Mouse (Mus musculus): Measurements from ENCODE around the gene Gm49336.
A peak's percentile ranks its signal among the peaks of the same experiment; 100 is the strongest.

The Gm49336 gene

DNA sequence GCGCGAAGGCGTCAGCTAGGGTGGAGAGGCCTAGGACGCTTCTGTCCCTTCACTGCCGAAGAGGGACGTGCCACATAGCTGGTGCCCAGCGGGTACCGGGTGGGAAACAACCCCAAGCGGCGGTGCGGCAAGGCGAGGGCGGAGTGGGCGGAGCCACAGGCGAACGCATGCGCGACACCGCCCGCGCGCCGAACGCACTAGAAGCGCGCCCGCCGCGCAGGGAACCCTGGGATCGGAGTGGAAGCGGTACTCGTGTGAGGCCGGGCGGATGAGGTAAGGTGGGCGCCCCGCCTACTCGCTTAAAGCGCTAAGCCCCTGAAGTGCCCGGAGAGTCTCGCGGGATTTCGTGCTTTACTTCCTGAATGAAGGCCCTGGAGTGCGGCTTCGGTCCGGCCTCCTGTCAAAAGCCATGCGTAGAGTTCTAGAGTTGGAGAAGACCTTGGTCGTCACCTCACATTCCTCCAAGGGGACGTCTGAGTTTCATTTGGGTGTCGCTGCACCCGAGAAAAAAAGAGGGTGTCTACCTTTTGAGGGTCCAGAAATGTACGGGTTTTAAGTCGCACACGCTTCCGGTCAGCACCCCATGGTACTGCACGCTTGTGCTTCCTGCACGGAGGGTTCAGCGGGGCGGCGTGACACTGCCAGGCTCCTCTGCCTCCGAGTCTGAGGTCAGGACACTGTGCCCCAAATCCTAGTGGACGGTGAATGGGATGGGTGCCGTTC lies at the start of gene Gm49336, which contains the start of gene Nupl1:
TSS of gene Gm49336 (minus strand) at position 227 of the 723 bp plus-strand sequence.
TSS of gene Nupl1 (minus strand) at position 151 of the 723 bp plus-strand sequence.
- peak; percentile 99 for DNase-seq (ENCODE audit: inconsistent age in 2 of 2, low spot score in 1 of 2)

GRCm38 (mm10) chr14:60301024-60301423 lies 49.7 kb upstream of the Gm49336 start:
- DNase-seq (ENCODE audit: inconsistent age in 2 of 2, low spot score in 1 of 2): no peak

DNA sequence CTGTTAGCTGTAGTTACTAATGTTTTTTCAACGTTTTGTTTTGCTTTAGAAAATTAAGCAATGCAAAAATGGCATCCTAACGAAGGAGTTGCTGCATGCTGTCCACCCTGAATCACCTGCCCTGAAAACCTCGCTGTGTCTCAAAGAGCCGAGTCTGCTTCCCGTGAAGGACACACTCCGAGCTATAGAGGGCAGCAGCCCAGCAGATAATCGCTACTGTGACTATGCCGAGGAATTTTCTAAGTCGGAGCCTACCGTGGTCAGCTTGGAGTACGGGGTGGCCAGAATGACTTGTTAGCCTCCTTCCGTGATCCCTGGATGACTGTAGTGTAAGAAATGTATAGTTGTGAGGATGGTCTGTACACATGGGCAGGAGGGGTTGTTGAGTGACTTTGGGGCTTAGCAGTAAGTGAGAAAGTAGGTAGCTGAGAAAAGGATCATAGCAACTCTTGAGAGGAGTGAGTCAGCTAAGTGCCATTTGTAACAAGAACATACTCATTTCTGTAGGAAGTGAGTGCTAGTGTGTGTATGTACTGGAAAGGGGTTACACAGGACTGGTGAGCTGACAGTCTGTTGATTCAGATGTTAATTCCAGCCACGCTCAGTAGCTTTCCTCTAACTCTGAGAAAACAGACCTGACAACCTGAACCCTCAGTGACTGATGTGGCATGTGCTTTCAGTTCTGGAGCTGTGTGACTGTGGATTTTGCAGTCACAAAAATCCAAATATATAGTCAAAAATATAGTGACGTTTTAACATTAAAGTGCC lies 49.1 kb upstream of the Gm49336 start:
- no peak for DNase-seq (ENCODE audit: inconsistent age in 2 of 2, low spot score in 1 of 2)

DNA sequence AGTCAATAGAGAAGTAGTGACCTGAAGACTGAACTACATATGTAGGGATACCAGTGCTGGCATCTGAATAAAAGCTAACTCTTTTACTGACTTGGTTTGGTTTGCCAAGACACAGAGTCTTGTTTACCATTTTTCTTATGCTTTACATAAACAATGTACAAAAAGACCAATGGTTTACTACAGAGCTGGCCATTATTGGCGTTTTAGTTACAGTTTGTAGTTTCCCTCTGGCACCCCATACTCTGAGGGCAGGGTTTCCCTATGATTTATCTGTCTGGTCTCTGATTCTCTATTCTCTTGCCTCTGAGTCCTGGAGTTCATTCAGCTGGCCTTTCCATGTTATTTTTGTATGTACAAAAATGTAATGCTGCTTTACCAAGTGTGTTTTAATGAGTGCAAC lies 44.2 kb upstream of the Gm49336 start:
- no peak for DNase-seq (ENCODE audit: inconsistent age in 2 of 2, low spot score in 1 of 2)

GRCm38 (mm10) chr14:60290363-60290762 lies 39.1 kb upstream of the Gm49336 start:
- DNase-seq (ENCODE audit: inconsistent age in 2 of 2, low spot score in 1 of 2): no peak

- DNase-seq (ENCODE audit: inconsistent age in 2 of 2, low spot score in 1 of 2): no peak
Measured at GRCm38 (mm10) chr14:60286194-60286863, 35.0 kb upstream of the Gm49336 start.

DNA sequence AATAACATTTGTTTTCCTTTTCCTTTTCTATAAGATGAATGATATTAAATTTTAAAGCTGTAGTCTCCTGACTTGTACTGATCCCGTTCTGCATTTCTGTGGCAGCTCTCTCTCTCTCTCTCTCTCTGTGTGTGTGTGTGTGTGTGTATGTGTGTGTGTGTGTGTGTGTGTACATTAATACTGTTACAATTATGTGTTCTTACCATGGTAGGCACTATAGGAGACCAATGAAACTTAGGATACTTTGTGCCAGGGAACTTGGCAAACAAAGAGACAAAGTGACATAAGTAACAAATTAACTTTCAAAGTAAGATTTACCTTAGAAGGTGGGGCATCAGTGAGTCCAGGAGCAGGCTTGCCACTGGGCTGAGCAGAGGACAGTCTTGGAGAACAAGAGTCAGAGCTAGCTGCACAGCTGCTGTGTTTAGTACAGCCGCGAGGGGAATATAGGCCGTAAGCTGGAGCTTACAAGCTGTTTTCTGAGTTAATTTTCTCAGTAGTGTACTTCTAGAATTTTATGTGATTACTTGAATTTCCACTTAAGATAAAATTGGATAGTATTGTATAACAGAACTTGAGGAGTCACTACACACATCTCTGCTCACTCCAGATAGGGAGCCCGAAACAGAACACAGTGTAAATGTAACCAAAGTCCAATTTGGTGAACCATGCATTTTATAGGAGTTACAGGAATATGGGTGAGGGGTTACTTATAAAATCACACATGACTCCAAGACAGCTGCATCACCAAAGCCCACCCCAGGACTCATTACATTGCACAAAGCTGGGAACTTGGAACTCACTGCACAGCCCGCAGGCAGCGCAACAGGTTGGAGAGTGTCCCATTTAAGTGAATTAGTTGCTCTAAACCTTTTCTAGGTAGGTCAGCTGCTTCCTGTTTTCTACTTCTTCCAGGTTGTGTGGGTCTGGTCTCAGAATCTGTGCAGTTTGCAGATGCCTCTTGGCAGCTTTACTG lies 24.3 kb upstream of the Gm49336 start:
- DNase-seq (ENCODE audit: inconsistent age in 2 of 2, low spot score in 1 of 2): no peak

GRCm38 (mm10) chr14:60273346-60273745 lies 22.0 kb upstream of the Gm49336 start:
- no peak for DNase-seq (ENCODE audit: inconsistent age in 2 of 2, low spot score in 1 of 2)

GRCm38 (mm10) chr14:60269333-60269732 lies 18.0 kb upstream of the Gm49336 start:
- no peak for DNase-seq (ENCODE audit: inconsistent age in 2 of 2, low spot score in 1 of 2)

GRCm38 (mm10) chr14:60264990-60265876 lies 13.9 kb upstream of the Gm49336 start, which contains the start of gene Mtmr6:
Mtmr6 (plus strand) TSS chr14:60265228.
- DNase-seq (ENCODE audit: inconsistent age in 2 of 2, low spot score in 1 of 2): peak; percentile 95 to 97

DNA sequence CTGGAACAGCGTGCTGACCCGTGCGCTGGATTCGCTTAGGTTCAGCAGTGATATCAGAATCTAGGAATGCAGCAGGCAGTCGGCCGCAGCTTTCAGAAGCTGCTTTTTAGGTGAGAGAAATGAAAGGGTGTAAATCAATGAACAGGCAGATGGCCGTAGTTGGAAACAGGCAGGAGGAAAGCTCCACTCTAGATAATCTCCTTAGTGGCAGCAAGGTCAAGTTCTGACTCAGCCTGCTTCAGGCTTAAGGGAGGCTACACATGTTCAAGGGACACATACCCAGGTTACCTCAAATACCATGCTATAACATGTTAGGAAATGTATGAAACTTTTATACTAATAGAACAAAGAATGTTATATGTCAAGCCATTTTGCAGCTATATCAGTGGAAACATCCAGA lies 11.0 kb upstream of the Gm49336 start:
- peak in 1 of 2 experiments; percentile 44 for DNase-seq (ENCODE audit: inconsistent age in 2 of 2, low spot score in 1 of 2)

DNA sequence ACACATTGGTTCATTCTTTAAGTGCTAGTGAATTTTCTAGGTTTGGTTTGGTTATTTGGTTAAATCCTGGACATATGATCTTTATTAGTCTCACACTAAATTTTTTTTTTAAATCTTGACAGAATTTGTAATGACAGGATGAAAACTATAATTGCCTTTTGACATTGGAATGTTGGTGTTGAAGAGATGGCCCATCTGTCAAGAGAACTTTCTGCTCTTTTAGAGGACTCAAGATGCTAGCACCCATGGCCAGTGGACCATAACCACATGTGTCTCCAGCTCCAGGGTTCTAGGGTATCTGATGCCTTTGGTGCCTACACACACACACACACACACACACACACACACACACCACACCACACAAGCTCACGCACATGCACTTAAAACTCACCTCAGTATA lies 6.5 kb upstream of the Gm49336 start:
- no peak for DNase-seq (ENCODE audit: inconsistent age in 2 of 2, low spot score in 1 of 2)

GRCm38 (mm10) chr14:60257101-60257500 lies 5.8 kb upstream of the Gm49336 start:
- no peak for DNase-seq (ENCODE audit: inconsistent age in 2 of 2, low spot score in 1 of 2)

GRCm38 (mm10) chr14:60256356-60256755 lies 5.0 kb upstream of the Gm49336 start:
- DNase-seq (ENCODE audit: inconsistent age in 2 of 2, low spot score in 1 of 2): no peak

DNA sequence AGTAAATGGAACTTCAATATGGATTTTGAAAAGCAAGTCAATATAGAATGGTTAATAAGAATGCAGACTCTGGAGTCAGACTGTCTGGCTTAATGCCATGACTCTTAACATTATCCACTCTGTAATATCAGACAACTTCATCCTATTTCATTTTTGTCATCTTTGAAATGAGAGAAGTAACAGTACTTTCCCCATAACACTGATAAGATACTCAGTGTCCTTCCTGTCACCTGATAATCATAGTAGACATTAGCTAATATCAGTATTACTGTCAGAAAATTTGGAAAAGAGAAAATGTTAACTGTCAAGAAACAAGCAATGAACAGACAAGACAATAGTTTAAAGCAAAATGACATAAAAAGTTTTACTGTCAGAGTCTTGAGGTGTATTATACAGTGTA lies 3.5 kb upstream of the Gm49336 start:
- DNase-seq (ENCODE audit: inconsistent age in 2 of 2, low spot score in 1 of 2): no peak

DNA sequence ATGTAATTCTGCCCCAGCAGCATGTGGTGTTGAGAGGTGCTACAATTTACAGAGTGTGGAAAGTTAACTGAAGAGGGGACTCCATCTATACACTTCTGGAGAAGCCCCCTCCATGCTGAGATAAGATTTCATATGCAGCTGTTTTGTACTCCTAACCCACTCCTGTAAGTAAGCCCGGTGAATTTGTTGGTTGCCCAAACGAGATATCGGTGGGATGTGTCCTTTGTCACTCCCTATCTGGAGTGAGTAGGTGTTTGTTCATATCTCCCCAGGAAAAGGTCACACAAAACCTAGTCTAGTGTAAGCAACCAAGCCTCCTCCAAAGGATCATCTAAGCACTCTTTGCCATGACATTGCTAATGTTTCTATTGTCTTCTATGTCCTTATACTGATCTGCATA lies 2.2 kb upstream of the Gm49336 start:
- DNase-seq (ENCODE audit: inconsistent age in 2 of 2, low spot score in 1 of 2): no peak

DNA sequence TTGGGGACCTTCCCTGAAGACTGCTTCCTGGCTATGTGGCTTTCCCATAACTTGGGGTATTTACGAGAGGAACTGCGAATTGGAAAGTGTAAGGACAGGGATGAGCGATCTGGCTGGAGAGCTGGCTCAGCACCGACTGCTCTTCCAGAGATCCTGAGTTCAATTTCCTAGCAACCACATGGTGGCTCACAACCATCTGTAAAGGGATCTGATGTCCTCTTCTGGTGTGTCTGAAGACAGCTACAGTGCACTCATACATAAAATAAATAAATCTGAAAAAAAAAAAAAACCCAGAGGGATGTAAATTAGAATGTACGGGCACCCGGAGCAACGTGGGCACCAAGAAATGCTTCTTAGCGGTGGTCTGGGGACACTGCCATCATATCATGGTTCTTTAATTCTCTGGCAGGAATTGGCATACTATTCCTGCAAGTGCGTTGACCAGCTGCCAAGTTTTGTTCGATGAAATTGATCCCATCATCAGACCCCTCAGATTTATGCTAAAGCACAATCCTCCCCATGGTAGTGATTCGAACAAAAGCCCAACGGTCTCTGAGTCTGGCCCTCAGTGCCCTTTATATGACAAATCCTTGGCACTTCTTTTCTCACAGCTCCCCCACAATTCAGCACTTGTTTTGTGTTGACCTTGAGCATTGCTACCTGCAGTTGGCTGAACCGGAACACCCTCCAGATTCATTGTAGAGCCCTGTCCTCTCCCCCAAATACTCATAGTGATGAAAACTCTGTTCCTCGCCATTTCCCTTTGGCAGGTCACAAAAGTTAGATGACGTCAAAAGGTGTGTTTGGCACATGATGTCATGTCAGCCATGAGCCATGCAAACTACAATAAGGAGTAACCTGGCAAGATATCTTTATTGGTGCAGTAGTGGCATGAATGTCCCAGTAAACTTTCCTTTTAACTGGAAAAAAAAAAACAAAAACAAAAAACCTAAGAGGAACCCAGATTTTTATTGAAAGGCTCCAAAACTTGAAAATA lies 995 bp upstream of the Gm49336 start:
- DNase-seq (ENCODE audit: inconsistent age in 2 of 2, low spot score in 1 of 2): peak; percentile 33 to 68

GRCm38 (mm10) chr14:60250879-60251278 lies 428 bp downstream of the Gm49336 start:
- DNase-seq (ENCODE audit: inconsistent age in 2 of 2, low spot score in 1 of 2): no peak
